Mouse (Mus musculus) forebrain, embryonic 16.5 days (tissue): ENCODE measurements around the gene Fto. TPM values are rescaled to one million over a fixed set of nuclear protein-coding genes. Genes with fewer than 3 reads are reported as not detected.

Experiments used
- ATAC-seq: fragments of 200-750 bp; cut with Nextera tagmentation; 2 replicates; pipeline ENCODE4 v1.8.0; 2017; ENCODE audit warnings: mild to moderate bottlenecking, moderate library complexity
- H3K27ac ChIP-seq: fragments of 300-500 bp; sonication (generic); 2 replicates; pipeline ENCODE4 v1.5.1; 2014; ENCODE audit warnings: low read length, control low read depth
- H3K27me3 ChIP-seq: fragments of 300-500 bp; sonication (generic); replicated peaks from 2 replicates; pipeline ENCODE4 v1.6.1; 2014; ENCODE audit warnings: low read length; ENCODE audit not compliant: control insufficient read depth, insufficient read depth
- H3K36me3 ChIP-seq: fragments of 300-500 bp; sonication (generic); 2 replicates; pipeline ENCODE4 v1.6.1; 2014; ENCODE audit not compliant: control insufficient read depth, insufficient read depth
- H3K4me1 ChIP-seq: fragments of 300-500 bp; sonication (generic); replicated peaks from 2 replicates; pipeline ENCODE4 v1.6.1; 2014; ENCODE audit warnings: low read length; ENCODE audit not compliant: control insufficient read depth, insufficient read depth
- H3K4me2 ChIP-seq: fragments of 300-500 bp; sonication (generic); 2 replicates; pipeline ENCODE4 v1.6.1; 2014; ENCODE audit warnings: mild to moderate bottlenecking, low read length, control low read depth
- H3K4me3 ChIP-seq: fragments of 300-500 bp; sonication (generic); replicated peaks from 2 replicates; pipeline ENCODE4 v1.5.1; 2014; ENCODE audit warnings: mild to moderate bottlenecking, low read length, control low read depth
- H3K9ac ChIP-seq: fragments of 300-500 bp; sonication (generic); replicated peaks from 2 replicates; pipeline ENCODE4 v1.6.1; 2014; ENCODE audit warnings: low read depth, low read length, control low read depth
- H3K9me3 ChIP-seq: fragments of 300-500 bp; sonication (generic); 2 replicates; pipeline ENCODE4 v1.6.1; 2016; ENCODE audit warnings: low read length; ENCODE audit not compliant: control insufficient read depth
- WGBS: fragments of 180-500 bp; shearing (Covaris S2); extraction: QIAGEN DNeasy Blood & Tissue Kit; methylation state at CpG from one replicate; pipeline ENCODE4 v1.1.7; 2014; 5-methylcytosine and 5-hydroxymethylcytosine counted together
- polyA plus RNA-seq: library from polyadenylated mRNA; unstranded; fragments of >200 nt; fragmentation: Nextera tagmentation; extraction: Ambion mirVana; gene quantifications from 2 replicates; pipeline ENCODE4 v1.2.1, GENCODE M21; 2015

Gene Fto
- polyA plus RNA-seq, 1 experiment from 2014 or later: 132 TPM

GRCm38 (mm10) chr8:91318938-91319729 is 5.8 kb downstream of the Fto start:
- Histone ChIP-seq H3K27ac (no peak overlapping the region), H3K9me3 (no peaks in the 10 kb centered on the region), H3K4me1 (peaks cover 23% of the 10 kb centered on the region), H3K36me3 (no peaks in the 10 kb centered on the region), H3K4me3 (no peak overlapping the region), H3K9ac (no peak overlapping the region), H3K4me2 (no peak overlapping the region), H3K27me3 (no peaks in the 10 kb centered on the region)
- ATAC-seq: peak; percentile 68
- 65% methylated on average over 7 of the region's 7 CpGs for WGBS

GRCm38 (mm10) chr8:91323511-91323910 is 10.2 kb downstream of the Fto start:
- ATAC-seq: no peak; the same call in 1 of the 2 replicates
- no peak overlapping the region for H3K4me2 ChIP-seq
- WGBS: 54% methylated on average over 7 of the region's 7 CpGs

GRCm38 (mm10) chr8:91324271-91324670 is 10.9 kb downstream of the Fto start:
- Histone ChIP-seq H3K9ac (no peak overlapping the region), H3K27me3 (no peaks in the 10 kb centered on the region), H3K4me1 (peaks cover 22% of the 10 kb centered on the region), H3K4me2 (no peak overlapping the region), H3K36me3 (no peaks in the 10 kb centered on the region), H3K4me3 (no peak overlapping the region), H3K9me3 (no peaks in the 10 kb centered on the region), H3K27ac (no peak overlapping the region)
- no peak for ATAC-seq
- 50% methylated on average over 9 of the region's 9 CpGs for WGBS

More at GRCm38 (mm10) chr8:91323511-91323910, 10.2 kb downstream of the Fto start:
- Histone ChIP-seq H3K36me3 (no peaks in the 10 kb centered on the region), H3K9ac (no peak overlapping the region), H3K27me3 (no peaks in the 10 kb centered on the region), H3K4me1 (peaks cover 21% of the 10 kb centered on the region), H3K9me3 (no peaks in the 10 kb centered on the region), H3K27ac (no peak overlapping the region; the same call in 1 of the 2 replicates), H3K4me3 (no peak overlapping the region)

GRCm38 (mm10) chr8:91324916-91325315 is 11.6 kb downstream of the Fto start:
- 93% methylated on average over 4 of the region's 4 CpGs for WGBS
- no peak overlapping the region for H3K4me2 ChIP-seq
- no peak overlapping the region for H3K4me3 ChIP-seq
- no peak overlapping the region for H3K27ac ChIP-seq
- H3K9me3 ChIP-seq: no peaks in the 10 kb centered on the region
- no peak for ATAC-seq
- H3K9ac ChIP-seq: no peak overlapping the region
- peaks cover 27% of the 10 kb centered on the region for H3K4me1 ChIP-seq
- no peaks in the 10 kb centered on the region for H3K27me3 ChIP-seq
- H3K36me3 ChIP-seq: no peaks in the 10 kb centered on the region

GRCm38 (mm10) chr8:91326018-91326417 is 12.7 kb downstream of the Fto start:
- no peak overlapping the region for H3K9ac ChIP-seq
- H3K9me3 ChIP-seq: no peaks in the 10 kb centered on the region
- no peak overlapping the region for H3K27ac ChIP-seq
- peaks cover 38% of the 10 kb centered on the region for H3K4me1 ChIP-seq
- H3K27me3 ChIP-seq: no peaks in the 10 kb centered on the region
- WGBS: 88% methylated on average over 3 of the region's 3 CpGs
- H3K4me3 ChIP-seq: no peak overlapping the region
- H3K36me3 ChIP-seq: no peaks in the 10 kb centered on the region
- H3K4me2 ChIP-seq: no peak overlapping the region
- no peak for ATAC-seq

GRCm38 (mm10) chr8:91326946-91327345 is 13.6 kb downstream of the Fto start:
- 87% methylated on average over 6 of the region's 6 CpGs for WGBS
- H3K36me3 ChIP-seq: no peaks in the 10 kb centered on the region
- no peak overlapping the region for H3K27ac ChIP-seq
- H3K9me3 ChIP-seq: no peaks in the 10 kb centered on the region
- peaks cover 45% of the 10 kb centered on the region for H3K4me1 ChIP-seq
- no peak for ATAC-seq
- no peaks in the 10 kb centered on the region for H3K27me3 ChIP-seq
- H3K4me3 ChIP-seq: no peak overlapping the region
- no peak overlapping the region for H3K9ac ChIP-seq
- no peak overlapping the region for H3K4me2 ChIP-seq

GRCm38 (mm10) chr8:91327471-91328205 is 14.3 kb downstream of the Fto start:
- Histone ChIP-seq H3K9me3 (no peaks in the 10 kb centered on the region), H3K36me3 (no peaks in the 10 kb centered on the region), H3K27me3 (no peaks in the 10 kb centered on the region), H3K27ac (no peak overlapping the region), H3K4me1 (peaks cover 46% of the 10 kb centered on the region), H3K4me2 (no peak overlapping the region), H3K4me3 (no peak overlapping the region), H3K9ac (no peak overlapping the region)
- 75% methylated on average over 11 of the region's 11 CpGs for WGBS
- ATAC-seq: no peak

GRCm38 (mm10) chr8:91329056-91329455 is 15.7 kb downstream of the Fto start:
- Histone ChIP-seq H3K9ac (no peak overlapping the region), H3K4me1 (peaks cover 39% of the 10 kb centered on the region), H3K4me2 (no peak overlapping the region), H3K27ac (no peak overlapping the region; the same call in 1 of the 2 replicates), H3K27me3 (no peaks in the 10 kb centered on the region), H3K4me3 (no peak overlapping the region), H3K36me3 (no peaks in the 10 kb centered on the region), H3K9me3 (no peaks in the 10 kb centered on the region)
- ATAC-seq: no peak
- 82% methylated on average over 9 of the region's 9 CpGs for WGBS

GRCm38 (mm10) chr8:91329461-91329850 is 16.1 kb downstream of the Fto start:
- Histone ChIP-seq H3K27me3 (no peaks in the 10 kb centered on the region), H3K27ac (peak overlapping the region; percentile 63), H3K36me3 (no peaks in the 10 kb centered on the region), H3K4me3 (no peak overlapping the region), H3K4me2 (peak overlapping the region; percentile 43), H3K9ac (peak overlapping the region; percentile 24; the same call in 1 of the 2 replicates), H3K9me3 (peaks cover under 1% of the 10 kb centered on the region; the same call in 1 of the 2 replicates), H3K4me1 (peaks cover 36% of the 10 kb centered on the region)
- ATAC-seq: no peak
- WGBS: 46% methylated on average over 6 of the region's 6 CpGs
